21 mouse cellular contexts compared by ENCODE assay signal in the genomic region with DNA sequence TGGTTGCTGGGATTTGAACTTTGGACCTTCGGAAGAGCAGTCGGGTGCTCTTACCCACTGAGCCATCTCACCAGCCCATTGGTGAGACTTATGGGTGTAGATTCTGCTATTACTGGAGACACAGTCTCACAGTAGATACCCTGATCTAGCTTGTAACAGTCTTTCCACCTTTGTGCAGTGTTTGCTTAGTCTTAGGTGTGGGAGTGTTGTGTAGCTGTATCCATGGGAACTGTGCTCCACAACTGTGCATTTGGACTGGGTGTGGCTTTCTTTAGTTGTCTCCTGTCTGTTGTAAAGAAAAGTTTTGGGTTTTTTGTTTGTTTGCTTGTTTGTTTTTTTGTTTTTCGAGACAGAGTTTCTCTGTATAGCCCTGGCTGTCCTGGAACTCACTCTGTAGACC. TPM values are rescaled to one million over a fixed set of nuclear protein-coding genes. Genes with fewer than 3 reads are reported as not detected.
DNase-seq lines count a peak whose midpoint lies in the region; ATAC-seq and TF ChIP-seq lines count a peak whose summit lies in the region.
"Had no signal": no experiment of that assay in that cellular context is flagged by ENCODE, and none has a peak within 500 bp of the region (broad histone marks: within the 10 kb centered on the region; RNA-seq: fewer than 3 reads in every experiment).

No protein-coding gene starts in this region.

- no peaks in the 10 kb centered on the region for H3K27me3 ChIP-seq in liver, embryonic 12.5 days (replicated peaks)
- no peaks in the 10 kb centered on the region for H3K27me3 ChIP-seq in liver, embryonic 11.5 days (replicated peaks; ENCODE audit: control insufficient read depth, insufficient read depth, low read length)
- H3K27me3 ChIP-seq in intestine, postnatal 0 days (replicated peaks; ENCODE audit: control insufficient read depth, insufficient read depth, low read length), result no peaks in the 10 kb centered on the region
- H3K27me3 ChIP-seq in liver, postnatal 0 days (ENCODE audit: insufficient read depth, low read length), result no peaks in the 10 kb centered on the region
- H3K27me3 ChIP-seq: embryonic facial prominence, embryonic 12.5 days; forebrain, embryonic 12.5 days; hindbrain, embryonic 12.5 days had no signal

- TF ChIP-seq EP300 in liver, postnatal 0 days (IDR thresholded peaks at IDR 0.05; ENCODE audit: low read depth), result no peak

- H3K9ac ChIP-seq in liver, embryonic 12.5 days, result no peak overlapping the region
- no peak overlapping the region for H3K9ac ChIP-seq in liver, embryonic 11.5 days (ENCODE audit: low read depth, low read length)
- no peak overlapping the region for H3K9ac ChIP-seq in intestine, postnatal 0 days (ENCODE audit: low read depth, low read length)
- no peak overlapping the region for H3K9ac ChIP-seq in liver, postnatal 0 days (replicated peaks)
- H3K9ac ChIP-seq: embryonic facial prominence, embryonic 12.5 days; forebrain, embryonic 12.5 days; hindbrain, embryonic 12.5 days had no signal

- peaks cover 36% of the 10 kb centered on the region for H3K4me1 ChIP-seq in liver, embryonic 12.5 days
- no peaks in the 10 kb centered on the region for H3K4me1 ChIP-seq in liver, embryonic 11.5 days (replicated peaks; ENCODE audit: control insufficient read depth, insufficient read depth, low read length)
- peaks cover 2% of the 10 kb centered on the region; the same call in 1 of the 2 replicates for H3K4me1 ChIP-seq in intestine, postnatal 0 days (replicated peaks; ENCODE audit: control insufficient read depth, insufficient read depth, low read length)
- H3K4me1 ChIP-seq in liver, postnatal 0 days (ENCODE audit: insufficient read depth), result peaks cover 9% of the 10 kb centered on the region
- H3K4me1 ChIP-seq: embryonic facial prominence, embryonic 12.5 days; forebrain, embryonic 12.5 days; heart, embryonic 10.5 days; hindbrain, embryonic 12.5 days had no signal

- peaks cover 21% of the 10 kb centered on the region for H3K36me3 ChIP-seq in liver, embryonic 12.5 days
- H3K36me3 ChIP-seq in liver, embryonic 11.5 days (ENCODE audit: control insufficient read depth, insufficient read depth, low read length), result no peaks in the 10 kb centered on the region
- H3K36me3 ChIP-seq in intestine, postnatal 0 days (ENCODE audit: control insufficient read depth, insufficient read depth), result no peaks in the 10 kb centered on the region
- H3K36me3 ChIP-seq in liver, postnatal 0 days (replicated peaks; ENCODE audit: insufficient read depth, low read length), result no peaks in the 10 kb centered on the region; the same call in 1 of the 2 replicates
- H3K36me3 ChIP-seq: embryonic facial prominence, embryonic 12.5 days; forebrain, embryonic 12.5 days had no signal

- H3K4me3 ChIP-seq in liver, embryonic 12.5 days, result no peak overlapping the region
- H3K4me3 ChIP-seq in liver, embryonic 11.5 days (ENCODE audit: low read depth, low read length), result no peak overlapping the region
- H3K4me3 ChIP-seq in intestine, postnatal 0 days (ENCODE audit: low read depth, low read length), result no peak overlapping the region
- no peak overlapping the region for H3K4me3 ChIP-seq in liver, postnatal 0 days (ENCODE audit: low read depth, low read length)
- H3K4me3 ChIP-seq: embryonic facial prominence, embryonic 12.5 days; forebrain, embryonic 12.5 days; heart, embryonic 10.5 days; hindbrain, embryonic 12.5 days had no signal

- DNase-seq in liver, embryonic 11.5 days (ENCODE audit: low spot score), result no peak
- DNase-seq in liver, postnatal 0 days, result no peak
- no peak for DNase-seq in urinary bladder, adult 18-20 months (ENCODE audit: low spot score in 2 of 2)
- DNase-seq in cerebellum, postnatal 36 days, result no peak
- DNase-seq: adrenal gland, postnatal 10 days; cerebellum, adult 11 months; cerebellum, adult 8-10 months; cerebellum, postnatal 14 days; gastrocnemius, postnatal 10 days; heart, adult 18-20 months; heart, postnatal 10 days; heart, postnatal 4 days had no signal

- 0 out of 2 replicates have a peak, but pooled peaks have one; percentile 47 for ATAC-seq in liver, embryonic 12.5 days
- no peak for ATAC-seq in liver, embryonic 11.5 days (replicated peaks; ENCODE audit: low FRiP score)
- ATAC-seq in intestine, postnatal 0 days, result peak; percentile 58; the same call in 1 of the 2 replicates
- peak; percentile 38; the same call in 1 of the 2 replicates for ATAC-seq in liver, postnatal 0 days
- ATAC-seq in erythroblast, adult 5-6 weeks (replicated peaks; ENCODE audit: low FRiP score, poor library complexity, severe bottlenecking), result no peak
- ATAC-seq: forebrain, embryonic 16.5 days had no signal

- H3K9me3 ChIP-seq in liver, embryonic 12.5 days (replicated peaks), result no peaks in the 10 kb centered on the region
- no peaks in the 10 kb centered on the region for H3K9me3 ChIP-seq in liver, embryonic 11.5 days (ENCODE audit: control insufficient read depth, low read length)
- H3K9me3 ChIP-seq in intestine, postnatal 0 days (ENCODE audit: control insufficient read depth), result no peaks in the 10 kb centered on the region
- no peaks in the 10 kb centered on the region for H3K9me3 ChIP-seq in liver, postnatal 0 days (ENCODE audit: low read length)
- H3K9me3 ChIP-seq: embryonic facial prominence, embryonic 12.5 days; forebrain, embryonic 12.5 days; G1E; heart, embryonic 10.5 days; hindbrain, embryonic 12.5 days had no signal

- H3K4me2 ChIP-seq in liver, embryonic 12.5 days, result no peak overlapping the region
- H3K4me2 ChIP-seq in liver, embryonic 11.5 days, result no peak overlapping the region
- H3K4me2 ChIP-seq in intestine, postnatal 0 days (replicated peaks; ENCODE audit: low read depth), result no peak overlapping the region
- H3K4me2 ChIP-seq in liver, postnatal 0 days (ENCODE audit: low read depth, low read length), result no peak overlapping the region
- H3K4me2 ChIP-seq: embryonic facial prominence, embryonic 12.5 days; forebrain, embryonic 12.5 days; hindbrain, embryonic 12.5 days had no signal

- no peak overlapping the region for H3K27ac ChIP-seq in liver, embryonic 12.5 days
- no peak overlapping the region for H3K27ac ChIP-seq in liver, embryonic 11.5 days (ENCODE audit: low read depth, low read length)
- no peak overlapping the region for H3K27ac ChIP-seq in intestine, postnatal 0 days (ENCODE audit: low read depth, low read length)
- no peak overlapping the region for H3K27ac ChIP-seq in liver, postnatal 0 days (ENCODE audit: low read depth)
- H3K27ac ChIP-seq: embryonic facial prominence, embryonic 12.5 days; forebrain, embryonic 12.5 days; heart, embryonic 10.5 days; hindbrain, embryonic 12.5 days had no signal

- WGBS in liver, embryonic 12.5 days (ENCODE audit: insufficient replicate concordance), result 89% methylated on average over 3 of the region's 3 CpGs
- 95% methylated on average over 3 of the region's 3 CpGs for WGBS in liver, embryonic 11.5 days
- WGBS in intestine, postnatal 0 days, result 81% methylated on average over 3 of the region's 3 CpGs
- 77% methylated on average over 3 of the region's 3 CpGs for WGBS in liver, postnatal 0 days (ENCODE audit: insufficient replicate concordance)

- no peak for TF ChIP-seq CTCF in intestine, postnatal 0 days (IDR thresholded peaks at IDR 0.05; ENCODE audit: low read depth)
- no peak for TF ChIP-seq CTCF in liver, postnatal 0 days (IDR thresholded peaks at IDR 0.05; ENCODE audit: low read depth)

RNA-seq across cellular contexts. Expression of a gene that starts 45.7 kb away (rescaled TPM):
- polyA plus RNA-seq in liver, embryonic 12.5 days (2016; fragmentation: Nextera tagmentation; extraction: Ambion mirVana), result 36.4 and 38.0 TPM in 2 replicates
- 27.8 and 30.9 TPM in 2 replicates for polyA plus RNA-seq in liver, embryonic 11.5 days (2014; fragmentation: Nextera tagmentation; extraction: Ambion mirVana)
- polyA plus RNA-seq in intestine, postnatal 0 days (2015; fragmentation: Nextera tagmentation; extraction: Ambion mirVana), result 19.7 and 22.0 TPM in 2 replicates
- 19.3 and 22.1 TPM in 2 replicates for polyA plus RNA-seq in liver, postnatal 0 days (2015; fragmentation: Nextera tagmentation; extraction: Ambion mirVana)
- 153 and 163 TPM in 2 replicates for total RNA-seq in erythroblast, adult 5-6 weeks (2015; ENCODE audit: low replicate concordance)
- 302 and 381 TPM in 2 replicates for total RNA-seq in erythroblast, adult 5-6 weeks (2017; ENCODE audit: low replicate concordance)

Comparison
In these comparisons a context has a peak if more than half of its experiments do, and no peak if none do; other contexts are left out.
1. ATAC-seq: peak in liver, embryonic 12.5 days (single experiment), intestine, postnatal 0 days (single experiment) and liver, postnatal 0 days (single experiment); none in liver, embryonic 11.5 days (single experiment) and erythroblast, adult 5-6 weeks (single experiment).